Mouse (Mus musculus): Measurements from ENCODE around the gene Pdk3. TPM values are rescaled to one million over a fixed set of nuclear protein-coding genes. Genes with fewer than 3 reads are reported as not detected.

Pdk3 gene
- 62.7 and 63.9 TPM in 2 replicates for polyA plus RNA-seq (2015; fragmentation: Nextera tagmentation; extraction: Ambion mirVana)

- Histone ChIP-seq H3K4me3 (ENCODE audit: low read length) (peak within 1 kb of the TSS; percentile 61), H3K36me3 (ENCODE audit: control insufficient read depth, insufficient read depth, low read length) (no peaks in the 10 kb centered on the region), H3K4me2 (ENCODE audit: low read depth, low read length) (peak within 1 kb of the TSS; percentile 47), H3K9me3 (ENCODE audit: control insufficient read depth, low read length) (no peaks in the 10 kb centered on the region), H3K27ac (ENCODE audit: low read length) (peak within 1 kb of the TSS; percentile 72), H3K4me1 (replicated peaks; ENCODE audit: control insufficient read depth, insufficient read depth, low read length) (peaks cover 4% of the 10 kb centered on the region; the same call in 1 of the 2 replicates), H3K27me3 (ENCODE audit: control insufficient read depth, insufficient read depth, low read depth, low read length) (no peaks in the 10 kb centered on the region), H3K9ac (ENCODE audit: low read length) (peak within 1 kb of the TSS; percentile 70)
- 15% methylated on average over 68 of the region's 68 CpGs for WGBS
- peak; percentile 97 for ATAC-seq (ENCODE audit: low read depth)
These were observed at the start of gene Pdk3 for GRCm38 (mm10) chrX:93831561-93832336. TSS of gene Pdk3 (minus strand) at chrX:93832201.

GRCm38 (mm10) chrX:93877634-93878016 lies 45.6 kb upstream of the Pdk3 start:
- Histone ChIP-seq H3K9ac (ENCODE audit: low read length) (no peak overlapping the region), H3K27ac (ENCODE audit: low read length) (no peak overlapping the region), H3K4me3 (ENCODE audit: low read length) (no peak overlapping the region), H3K27me3 (ENCODE audit: control insufficient read depth, insufficient read depth, low read depth, low read length) (peaks cover 3% of the 10 kb centered on the region; the same call in 1 of the 2 replicates), H3K4me1 (replicated peaks; ENCODE audit: control insufficient read depth, insufficient read depth, low read length) (no peaks in the 10 kb centered on the region), H3K9me3 (ENCODE audit: control insufficient read depth, low read length) (no peaks in the 10 kb centered on the region), H3K4me2 (ENCODE audit: low read depth, low read length) (no peak overlapping the region), H3K36me3 (ENCODE audit: control insufficient read depth, insufficient read depth, low read length) (no peaks in the 10 kb centered on the region)
- no peak for ATAC-seq (ENCODE audit: low read depth)
- WGBS, result 63% methylated on average over 3 of the region's 3 CpGs

GRCm38 (mm10) chrX:93876981-93877633 lies 45.1 kb upstream of the Pdk3 start:
- Histone ChIP-seq H3K36me3 (ENCODE audit: control insufficient read depth, insufficient read depth, low read length) (no peaks in the 10 kb centered on the region), H3K4me2 (ENCODE audit: low read depth, low read length) (no peak overlapping the region), H3K9ac (ENCODE audit: low read length) (no peak overlapping the region), H3K27ac (ENCODE audit: low read length) (no peak overlapping the region), H3K27me3 (ENCODE audit: control insufficient read depth, insufficient read depth, low read depth, low read length) (peaks cover 3% of the 10 kb centered on the region; the same call in 1 of the 2 replicates), H3K4me1 (replicated peaks; ENCODE audit: control insufficient read depth, insufficient read depth, low read length) (no peaks in the 10 kb centered on the region), H3K9me3 (ENCODE audit: control insufficient read depth, low read length) (no peaks in the 10 kb centered on the region), H3K4me3 (ENCODE audit: low read length) (no peak overlapping the region)
- 74% methylated on average over 7 of the region's 7 CpGs for WGBS
- no peak for ATAC-seq (ENCODE audit: low read depth)

GRCm38 (mm10) chrX:93863393-93863792 lies 31.4 kb upstream of the Pdk3 start:
- H3K4me2 ChIP-seq (ENCODE audit: low read depth, low read length), result no peak overlapping the region
- H3K27ac ChIP-seq (ENCODE audit: low read length), result no peak overlapping the region
- H3K4me1 ChIP-seq (replicated peaks; ENCODE audit: control insufficient read depth, insufficient read depth, low read length), result no peaks in the 10 kb centered on the region
- no peaks in the 10 kb centered on the region for H3K9me3 ChIP-seq (ENCODE audit: control insufficient read depth, low read length)
- H3K9ac ChIP-seq (ENCODE audit: low read length), result no peak overlapping the region
- WGBS, result 51% methylated on average over 2 of the region's 2 CpGs
- peaks cover 2% of the 10 kb centered on the region; the same call in 1 of the 2 replicates for H3K27me3 ChIP-seq (ENCODE audit: control insufficient read depth, insufficient read depth, low read depth, low read length)
- no peak overlapping the region for H3K4me3 ChIP-seq (ENCODE audit: low read length)
- no peaks in the 10 kb centered on the region for H3K36me3 ChIP-seq (ENCODE audit: control insufficient read depth, insufficient read depth, low read length)
- ATAC-seq (ENCODE audit: low read depth), result no peak

- whole genome bisulfite sequencing, result 56% methylated on average over 4 of the region's 4 CpGs
- no peak overlapping the region for H3K9ac ChIP-seq (ENCODE audit: low read length)
These were observed 30.6 kb upstream of the Pdk3 start for GRCm38 (mm10) chrX:93862525-93863086.

GRCm38 (mm10) chrX:93857756-93858155 lies 25.8 kb upstream of the Pdk3 start:
- Histone ChIP-seq H3K27ac (ENCODE audit: low read length) (no peak overlapping the region), H3K36me3 (ENCODE audit: control insufficient read depth, insufficient read depth, low read length) (no peaks in the 10 kb centered on the region), H3K4me1 (replicated peaks; ENCODE audit: control insufficient read depth, insufficient read depth, low read length) (no peaks in the 10 kb centered on the region), H3K9ac (ENCODE audit: low read length) (no peak overlapping the region), H3K27me3 (ENCODE audit: control insufficient read depth, insufficient read depth, low read depth, low read length) (no peaks in the 10 kb centered on the region; the same call in 1 of the 2 replicates), H3K9me3 (ENCODE audit: control insufficient read depth, low read length) (no peaks in the 10 kb centered on the region), H3K4me3 (ENCODE audit: low read length) (no peak overlapping the region), H3K4me2 (ENCODE audit: low read depth, low read length) (no peak overlapping the region)
- 62% methylated on average over 3 of the region's 3 CpGs for WGBS
- no peak for ATAC-seq (ENCODE audit: low read depth)

More at GRCm38 (mm10) chrX:93862525-93863086, 30.6 kb upstream of the Pdk3 start:
- ATAC-seq (ENCODE audit: low read depth), result no peak
- Histone ChIP-seq H3K27ac (ENCODE audit: low read length) (no peak overlapping the region), H3K4me2 (ENCODE audit: low read depth, low read length) (no peak overlapping the region), H3K36me3 (ENCODE audit: control insufficient read depth, insufficient read depth, low read length) (no peaks in the 10 kb centered on the region), H3K4me1 (replicated peaks; ENCODE audit: control insufficient read depth, insufficient read depth, low read length) (no peaks in the 10 kb centered on the region), H3K27me3 (ENCODE audit: control insufficient read depth, insufficient read depth, low read depth, low read length) (peaks cover 2% of the 10 kb centered on the region; the same call in 1 of the 2 replicates), H3K4me3 (ENCODE audit: low read length) (no peak overlapping the region), H3K9me3 (ENCODE audit: control insufficient read depth, low read length) (no peaks in the 10 kb centered on the region)

- no peaks in the 10 kb centered on the region for H3K36me3 ChIP-seq (ENCODE audit: control insufficient read depth, insufficient read depth, low read length)
- H3K9ac ChIP-seq (ENCODE audit: low read length), result peak overlapping the region; percentile 62
- H3K4me2 ChIP-seq (ENCODE audit: low read depth, low read length), result peak overlapping the region; percentile 47
- WGBS, result 34% methylated on average over 14 of the region's 14 CpGs
- H3K27ac ChIP-seq (ENCODE audit: low read length), result peak overlapping the region; percentile 72
- H3K4me1 ChIP-seq (replicated peaks; ENCODE audit: control insufficient read depth, insufficient read depth, low read length), result peaks cover 4% of the 10 kb centered on the region; the same call in 1 of the 2 replicates
- no peaks in the 10 kb centered on the region for H3K9me3 ChIP-seq (ENCODE audit: control insufficient read depth, low read length)
- peak; percentile 5; the same call in 1 of the 2 replicates for ATAC-seq (ENCODE audit: low read depth)
- no peaks in the 10 kb centered on the region for H3K27me3 ChIP-seq (ENCODE audit: control insufficient read depth, insufficient read depth, low read depth, low read length)
- peak overlapping the region; percentile 61 for H3K4me3 ChIP-seq (ENCODE audit: low read length)
These were observed 410 bp upstream of the Pdk3 start for GRCm38 (mm10) chrX:93832337-93832884.

- Histone ChIP-seq H3K4me3 (ENCODE audit: low read length) (no peak overlapping the region), H3K4me2 (ENCODE audit: low read depth, low read length) (no peak overlapping the region), H3K27ac (ENCODE audit: low read length) (no peak overlapping the region), H3K36me3 (ENCODE audit: control insufficient read depth, insufficient read depth, low read length) (no peaks in the 10 kb centered on the region), H3K27me3 (ENCODE audit: control insufficient read depth, insufficient read depth, low read depth, low read length) (no peaks in the 10 kb centered on the region), H3K4me1 (replicated peaks; ENCODE audit: control insufficient read depth, insufficient read depth, low read length) (peaks cover 6% of the 10 kb centered on the region; the same call in 1 of the 2 replicates), H3K9me3 (ENCODE audit: control insufficient read depth, low read length) (no peaks in the 10 kb centered on the region), H3K9ac (ENCODE audit: low read length) (no peak overlapping the region)
- ATAC-seq (ENCODE audit: low read depth), result no peak
- WGBS, result 28% methylated on average over 2 of the region's 2 CpGs
These were observed 6.2 kb downstream of the Pdk3 start for GRCm38 (mm10) chrX:93825787-93826186.

- no peaks in the 10 kb centered on the region for H3K36me3 ChIP-seq (ENCODE audit: control insufficient read depth, insufficient read depth, low read length)
- no peak overlapping the region for H3K27ac ChIP-seq (ENCODE audit: low read length)
- H3K4me1 ChIP-seq (replicated peaks; ENCODE audit: control insufficient read depth, insufficient read depth, low read length), result no peaks in the 10 kb centered on the region
- H3K27me3 ChIP-seq (ENCODE audit: control insufficient read depth, insufficient read depth, low read depth, low read length), result no peaks in the 10 kb centered on the region; the same call in 1 of the 2 replicates
- 89% methylated on average over 1 of the region's 1 CpGs for WGBS
- no peak for ATAC-seq (ENCODE audit: low read depth)
- no peak overlapping the region for H3K9ac ChIP-seq (ENCODE audit: low read length)
- H3K4me2 ChIP-seq (ENCODE audit: low read depth, low read length), result no peak overlapping the region
- no peaks in the 10 kb centered on the region for H3K9me3 ChIP-seq (ENCODE audit: control insufficient read depth, low read length)
- H3K4me3 ChIP-seq (ENCODE audit: low read length), result no peak overlapping the region
These were observed 24.0 kb downstream of the Pdk3 start for GRCm38 (mm10) chrX:93808040-93808439.
